Mouse (Mus musculus): Measurements from ENCODE around the gene Fam216b. TPM values are rescaled to one million over a fixed set of nuclear protein-coding genes. Genes with fewer than 3 reads are reported as not detected.

Fam216b gene
- not detected in 2 replicates for polyA plus RNA-seq (2015; fragmentation: Nextera tagmentation; extraction: Ambion mirVana)

GRCm38 (mm10) chr14:78088907-78089306 lies at the start of gene Fam216b:
Fam216b (minus strand) TSS chr14:78089007.
- ATAC-seq (ENCODE audit: insufficient number of reproducible peaks, low FRiP score, low TSS enrichment, low read depth): no peak

GRCm38 (mm10) chr14:78132368-78133052 lies 43.7 kb upstream of the Fam216b start:
- H3K27me3 ChIP-seq: no peaks in the 10 kb centered on the region
- no peak overlapping the region for H3K27ac ChIP-seq
- no peaks in the 10 kb centered on the region for H3K4me1 ChIP-seq
- no peak overlapping the region for H3K4me2 ChIP-seq
- H3K9me3 ChIP-seq: no peaks in the 10 kb centered on the region
- 25% methylated on average over 5 of the region's 5 CpGs for WGBS
- no peaks in the 10 kb centered on the region for H3K36me3 ChIP-seq
- H3K9ac ChIP-seq: no peak overlapping the region
- ATAC-seq (ENCODE audit: insufficient number of reproducible peaks, low FRiP score, low TSS enrichment, low read depth): no peak
- H3K4me3 ChIP-seq: no peak overlapping the region

More at GRCm38 (mm10) chr14:78088907-78089306, at the start of gene Fam216b:
- Histone ChIP-seq H3K9ac (no peak within 1 kb of the TSS), H3K4me2 (no peak within 1 kb of the TSS), H3K4me1 (no peaks in the 10 kb centered on the region), H3K9me3 (no peaks in the 10 kb centered on the region), H3K27ac (no peak within 1 kb of the TSS), H3K36me3 (no peaks in the 10 kb centered on the region), H3K4me3 (no peak within 1 kb of the TSS), H3K27me3 (no peaks in the 10 kb centered on the region)
- 85% methylated on average over 6 of the region's 6 CpGs for WGBS

- no peak overlapping the region for H3K9ac ChIP-seq
- no peak overlapping the region for H3K27ac ChIP-seq
- no peak overlapping the region for H3K4me2 ChIP-seq
- H3K9me3 ChIP-seq: no peaks in the 10 kb centered on the region
- no peak for ATAC-seq (ENCODE audit: insufficient number of reproducible peaks, low FRiP score, low TSS enrichment, low read depth)
- H3K4me1 ChIP-seq: no peaks in the 10 kb centered on the region
- H3K36me3 ChIP-seq: no peaks in the 10 kb centered on the region
- H3K4me3 ChIP-seq: no peak overlapping the region
- no peaks in the 10 kb centered on the region for H3K27me3 ChIP-seq
- 48% methylated on average over 3 of the region's 3 CpGs for WGBS
These were observed 37.9 kb upstream of the Fam216b start for GRCm38 (mm10) chr14:78126670-78127069.

GRCm38 (mm10) chr14:78120286-78120685 lies 31.5 kb upstream of the Fam216b start:
- H3K4me1 ChIP-seq: 0 out of 2 replicates have a peak, but pooled peaks cover 2% of the 10 kb centered on the region
- no peak for ATAC-seq (ENCODE audit: insufficient number of reproducible peaks, low FRiP score, low TSS enrichment, low read depth)
- H3K9me3 ChIP-seq: no peaks in the 10 kb centered on the region
- no peak overlapping the region for H3K27ac ChIP-seq
- no peaks in the 10 kb centered on the region for H3K27me3 ChIP-seq
- H3K4me2 ChIP-seq: no peak overlapping the region
- H3K36me3 ChIP-seq: no peaks in the 10 kb centered on the region
- H3K4me3 ChIP-seq: no peak overlapping the region
- H3K9ac ChIP-seq: no peak overlapping the region
- 32% methylated on average over 3 of the region's 3 CpGs for WGBS

GRCm38 (mm10) chr14:78119449-78120200 lies 30.8 kb upstream of the Fam216b start:
- ATAC-seq (ENCODE audit: insufficient number of reproducible peaks, low FRiP score, low TSS enrichment, low read depth): no peak
- H3K4me1 ChIP-seq: 0 out of 2 replicates have a peak, but pooled peaks cover 2% of the 10 kb centered on the region
- H3K27me3 ChIP-seq: no peaks in the 10 kb centered on the region
- H3K9me3 ChIP-seq: no peaks in the 10 kb centered on the region
- no peak overlapping the region for H3K4me3 ChIP-seq
- H3K4me2 ChIP-seq: no peak overlapping the region
- no peak overlapping the region for H3K27ac ChIP-seq
- no peaks in the 10 kb centered on the region for H3K36me3 ChIP-seq
- H3K9ac ChIP-seq: no peak overlapping the region
- 58% methylated on average over 10 of the region's 10 CpGs for WGBS

GRCm38 (mm10) chr14:78117671-78118070 lies 28.9 kb upstream of the Fam216b start:
- Histone ChIP-seq H3K4me2 (no peak overlapping the region), H3K4me3 (no peak overlapping the region), H3K9me3 (no peaks in the 10 kb centered on the region), H3K9ac (no peak overlapping the region), H3K4me1 (0 out of 2 replicates have a peak, but pooled peaks cover 2% of the 10 kb centered on the region), H3K36me3 (no peaks in the 10 kb centered on the region), H3K27ac (no peak overlapping the region), H3K27me3 (no peaks in the 10 kb centered on the region)
- ATAC-seq (ENCODE audit: insufficient number of reproducible peaks, low FRiP score, low TSS enrichment, low read depth): no peak
- 70% methylated on average over 4 of the region's 4 CpGs for WGBS

GRCm38 (mm10) chr14:78117268-78117667 lies 28.5 kb upstream of the Fam216b start:
- H3K27me3 ChIP-seq: no peaks in the 10 kb centered on the region
- ATAC-seq (ENCODE audit: insufficient number of reproducible peaks, low FRiP score, low TSS enrichment, low read depth): no peak
- 0 out of 2 replicates have a peak, but pooled peaks cover 2% of the 10 kb centered on the region for H3K4me1 ChIP-seq
- H3K36me3 ChIP-seq: no peaks in the 10 kb centered on the region
- H3K4me2 ChIP-seq: no peak overlapping the region
- WGBS: 41% methylated on average over 2 of the region's 2 CpGs
- H3K9me3 ChIP-seq: no peaks in the 10 kb centered on the region
- no peak overlapping the region for H3K9ac ChIP-seq
- H3K4me3 ChIP-seq: no peak overlapping the region
- no peak overlapping the region for H3K27ac ChIP-seq

- Histone ChIP-seq H3K27ac (no peak overlapping the region), H3K4me2 (no peak overlapping the region), H3K4me3 (no peak overlapping the region), H3K9me3 (no peaks in the 10 kb centered on the region), H3K9ac (no peak overlapping the region), H3K36me3 (no peaks in the 10 kb centered on the region), H3K4me1 (no peaks in the 10 kb centered on the region), H3K27me3 (no peaks in the 10 kb centered on the region)
- 86% methylated on average over 3 of the region's 3 CpGs for WGBS
- ATAC-seq (ENCODE audit: insufficient number of reproducible peaks, low FRiP score, low TSS enrichment, low read depth): no peak
These were observed 23.7 kb upstream of the Fam216b start for GRCm38 (mm10) chr14:78112466-78112865.

GRCm38 (mm10) chr14:78110871-78111270 lies 22.1 kb upstream of the Fam216b start:
- Histone ChIP-seq H3K4me2 (no peak overlapping the region), H3K9ac (no peak overlapping the region), H3K36me3 (no peaks in the 10 kb centered on the region), H3K9me3 (no peaks in the 10 kb centered on the region), H3K27me3 (no peaks in the 10 kb centered on the region), H3K4me1 (no peaks in the 10 kb centered on the region), H3K4me3 (no peak overlapping the region), H3K27ac (no peak overlapping the region)
- 82% methylated on average over 3 of the region's 3 CpGs for WGBS
- ATAC-seq (ENCODE audit: insufficient number of reproducible peaks, low FRiP score, low TSS enrichment, low read depth): no peak

- 48% methylated on average over 4 of the region's 4 CpGs for WGBS
- H3K9ac ChIP-seq: no peak overlapping the region
These were observed 20.6 kb upstream of the Fam216b start for GRCm38 (mm10) chr14:78109419-78109818.

GRCm38 (mm10) chr14:78108388-78108787 lies 19.6 kb upstream of the Fam216b start:
- 85% methylated on average over 3 of the region's 3 CpGs for WGBS
- ATAC-seq (ENCODE audit: insufficient number of reproducible peaks, low FRiP score, low TSS enrichment, low read depth): no peak
- no peak overlapping the region for H3K4me2 ChIP-seq
- no peak overlapping the region for H3K4me3 ChIP-seq
- no peak overlapping the region for H3K27ac ChIP-seq
- no peaks in the 10 kb centered on the region for H3K9me3 ChIP-seq
- H3K4me1 ChIP-seq: no peaks in the 10 kb centered on the region
- no peaks in the 10 kb centered on the region for H3K36me3 ChIP-seq
- no peak overlapping the region for H3K9ac ChIP-seq
- no peaks in the 10 kb centered on the region for H3K27me3 ChIP-seq

More at GRCm38 (mm10) chr14:78109419-78109818, 20.6 kb upstream of the Fam216b start:
- no peak for ATAC-seq (ENCODE audit: insufficient number of reproducible peaks, low FRiP score, low TSS enrichment, low read depth)
- H3K36me3 ChIP-seq: no peaks in the 10 kb centered on the region
- no peak overlapping the region for H3K4me2 ChIP-seq
- no peaks in the 10 kb centered on the region for H3K9me3 ChIP-seq
- no peak overlapping the region for H3K27ac ChIP-seq
- H3K4me3 ChIP-seq: no peak overlapping the region
- no peaks in the 10 kb centered on the region for H3K4me1 ChIP-seq
- H3K27me3 ChIP-seq: no peaks in the 10 kb centered on the region

GRCm38 (mm10) chr14:78089591-78089990 lies 784 bp upstream of the Fam216b start:
- H3K4me3 ChIP-seq: no peak overlapping the region
- no peaks in the 10 kb centered on the region for H3K27me3 ChIP-seq
- no peak for ATAC-seq (ENCODE audit: insufficient number of reproducible peaks, low FRiP score, low TSS enrichment, low read depth)
- H3K36me3 ChIP-seq: no peaks in the 10 kb centered on the region
- 76% methylated on average over 4 of the region's 4 CpGs for WGBS
- H3K9ac ChIP-seq: no peak overlapping the region
- H3K4me1 ChIP-seq: no peaks in the 10 kb centered on the region
- H3K4me2 ChIP-seq: no peak overlapping the region
- H3K9me3 ChIP-seq: no peaks in the 10 kb centered on the region
- H3K27ac ChIP-seq: no peak overlapping the region
